Mouse (Mus musculus) kidney, postnatal 0 days (tissue): ENCODE results near the gene Hsp90ab1. TPM values are rescaled to one million over a fixed set of nuclear protein-coding genes. Genes with fewer than 3 reads are reported as not detected.

Experiments used
- ATAC-seq: fragments of 200-750 bp; cut with Nextera tagmentation; replicated peaks from 2 replicates; pipeline ENCODE4 v1.8.0; 2017; ENCODE audit warnings: low read depth, moderate number of reproducible peaks, moderate TSS enrichment, moderate library complexity; ENCODE audit not compliant: low FRiP score
- DNase-seq: peaks from one replicate; pipeline ENCODE4 v3.0.0-alpha.2; 2016; ENCODE audit warnings: low spot score
- H3K27ac ChIP-seq: fragments of 300-500 bp; sonication (generic); 2 replicates; pipeline ENCODE4 v1.5.1; 2014; ENCODE audit warnings: mild to moderate bottlenecking
- H3K27me3 ChIP-seq: fragments of 300-500 bp; sonication (generic); 2 replicates; pipeline ENCODE4 v1.6.1; 2014; ENCODE audit warnings: low read length, mixed read lengths; ENCODE audit not compliant: insufficient read depth
- H3K36me3 ChIP-seq: fragments of 300-500 bp; sonication (generic); 2 replicates; pipeline ENCODE4 v1.6.1; 2014; ENCODE audit warnings: low read length, mixed read lengths; ENCODE audit not compliant: insufficient read depth
- H3K4me1 ChIP-seq: fragments of 300-500 bp; sonication (generic); replicated peaks from 2 replicates; pipeline ENCODE4 v1.6.1; 2014; ENCODE audit warnings: antibody characterized with exemption, low read length, mixed read lengths; ENCODE audit not compliant: insufficient read depth
- H3K4me2 ChIP-seq: fragments of 300-500 bp; sonication (generic); 2 replicates; pipeline ENCODE4 v1.6.1; 2014; ENCODE audit warnings: mild to moderate bottlenecking, low read length, moderate library complexity, mixed read lengths
- H3K4me3 ChIP-seq: fragments of 300-500 bp; sonication (generic); replicated peaks from 2 replicates; pipeline ENCODE4 v1.5.1; 2014; ENCODE audit warnings: low read depth, low read length
- H3K9ac ChIP-seq: fragments of 300-500 bp; sonication (generic); 2 replicates; pipeline ENCODE4 v1.6.1; 2014; ENCODE audit warnings: low read depth, low read length
- H3K9me3 ChIP-seq: fragments of 300-500 bp; sonication (generic); replicated peaks from 2 replicates; pipeline ENCODE4 v1.6.1; 2016; ENCODE audit warnings: low read length, inconsistent platforms, mixed read lengths
- CTCF ChIP-seq: IDR thresholded peaks from 2 replicates; pipeline ENCODE4 v1.5.1; 2016; ENCODE audit warnings: antibody characterized with exemption, low read depth, mild to moderate bottlenecking, moderate library complexity
- WGBS: fragments of 180-500 bp; shearing (Covaris S2); extraction: QIAGEN DNeasy Blood & Tissue Kit; methylation state at CpG from one replicate; pipeline ENCODE4 v1.1.7; 2014; 5-methylcytosine and 5-hydroxymethylcytosine counted together
- polyA plus RNA-seq: library from polyadenylated mRNA; unstranded; fragments of >200 nt; fragmentation: Nextera tagmentation; extraction: Ambion mirVana; gene quantifications from 2 replicates; pipeline ENCODE4 v1.2.1, GENCODE M21; 2015

Gene Hsp90ab1
- polyA plus RNA-seq, 1 experiment from 2014 or later, result 1,330 TPM

- 86% methylated on average over 12 of the region's 12 CpGs for WGBS
- H3K9me3 ChIP-seq, result no peaks in the 10 kb centered on the region
These were observed 4.1 kb downstream of the Hsp90ab1 start for GRCm38 (mm10) chr17:45568990-45569389.

GRCm38 (mm10) chr17:45567162-45567601, 5.9 kb downstream of the Hsp90ab1 start:
- H3K36me3 ChIP-seq, result peaks cover 61% of the 10 kb centered on the region
- H3K27ac ChIP-seq, result no peak overlapping the region
- H3K4me3 ChIP-seq, result no peak overlapping the region
- H3K9ac ChIP-seq, result no peak overlapping the region
- H3K4me1 ChIP-seq, result peaks cover 21% of the 10 kb centered on the region
- ATAC-seq, result no peak
- no peaks in the 10 kb centered on the region for H3K9me3 ChIP-seq
- TF ChIP-seq CTCF, result no peak
- H3K4me2 ChIP-seq, result no peak overlapping the region
- 35% methylated on average over 4 of the region's 4 CpGs for WGBS
- no peak for DNase-seq
- H3K27me3 ChIP-seq, result no peaks in the 10 kb centered on the region

More at GRCm38 (mm10) chr17:45568990-45569389, 4.1 kb downstream of the Hsp90ab1 start:
- no peak overlapping the region for H3K27ac ChIP-seq
- TF ChIP-seq CTCF, result no peak
- ATAC-seq, result no peak
- no peak for DNase-seq
- no peak overlapping the region for H3K4me2 ChIP-seq
- peaks cover 61% of the 10 kb centered on the region for H3K36me3 ChIP-seq
- no peak overlapping the region for H3K4me3 ChIP-seq
- H3K27me3 ChIP-seq, result no peaks in the 10 kb centered on the region
- peaks cover 21% of the 10 kb centered on the region for H3K4me1 ChIP-seq
- no peak overlapping the region for H3K9ac ChIP-seq

GRCm38 (mm10) chr17:45566360-45567161, 6.5 kb downstream of the Hsp90ab1 start:
- peaks cover 17% of the 10 kb centered on the region for H3K4me1 ChIP-seq
- H3K27me3 ChIP-seq, result no peaks in the 10 kb centered on the region
- H3K9ac ChIP-seq, result no peak overlapping the region
- no peak overlapping the region for H3K27ac ChIP-seq
- H3K36me3 ChIP-seq, result peaks cover 60% of the 10 kb centered on the region
- 61% methylated on average over 18 of the region's 18 CpGs for WGBS
- ATAC-seq (no peak), DNase-seq (no peak)
- H3K9me3 ChIP-seq, result no peaks in the 10 kb centered on the region
- H3K4me3 ChIP-seq, result no peak overlapping the region
- H3K4me2 ChIP-seq, result no peak overlapping the region
- TF ChIP-seq CTCF, result no peak

- 47% methylated on average over 1 of the region's 1 CpGs for WGBS
- H3K9me3 ChIP-seq, result no peaks in the 10 kb centered on the region
- no peak overlapping the region for H3K27ac ChIP-seq
- no peaks in the 10 kb centered on the region for H3K27me3 ChIP-seq
- no peak overlapping the region for H3K9ac ChIP-seq
- peaks cover 54% of the 10 kb centered on the region for H3K36me3 ChIP-seq
- peaks cover 16% of the 10 kb centered on the region for H3K4me1 ChIP-seq
- no peak for TF ChIP-seq CTCF
- no peak overlapping the region for H3K4me2 ChIP-seq
- no peak overlapping the region for H3K4me3 ChIP-seq
- ATAC-seq, result no peak
- no peak for DNase-seq
These were observed 7.1 kb downstream of the Hsp90ab1 start for GRCm38 (mm10) chr17:45566031-45566359.

GRCm38 (mm10) chr17:45565103-45565502, 8.0 kb downstream of the Hsp90ab1 start:
- peak overlapping the region; percentile 90; the same call in 1 of the 2 replicates for H3K27ac ChIP-seq
- no peaks in the 10 kb centered on the region for H3K27me3 ChIP-seq
- no peak for ATAC-seq
- peaks cover 15% of the 10 kb centered on the region for H3K4me1 ChIP-seq
- peak overlapping the region; percentile 88; the same call in 1 of the 2 replicates for H3K9ac ChIP-seq
- peak overlapping the region; percentile 88 for H3K4me3 ChIP-seq
- H3K9me3 ChIP-seq, result no peaks in the 10 kb centered on the region
- peak overlapping the region; percentile 96 for H3K4me2 ChIP-seq
- WGBS, result 92% methylated on average over 11 of the region's 11 CpGs
- TF ChIP-seq CTCF, result no peak
- peaks cover 49% of the 10 kb centered on the region for H3K36me3 ChIP-seq
- no peak for DNase-seq

GRCm38 (mm10) chr17:45564531-45565084, 8.5 kb downstream of the Hsp90ab1 start:
- H3K27ac ChIP-seq, result peak overlapping the region; percentile 90
- peak; percentile 35 for DNase-seq

More at GRCm38 (mm10) chr17:45564531-45565084, 8.5 kb downstream of the Hsp90ab1 start:
- TF ChIP-seq CTCF, result peak; percentile 14; the same call in 1 of the 2 replicates
- Histone ChIP-seq H3K4me1 (peaks cover 13% of the 10 kb centered on the region), H3K36me3 (peaks cover 44% of the 10 kb centered on the region), H3K27me3 (no peaks in the 10 kb centered on the region), H3K4me2 (peak overlapping the region; percentile 96), H3K9ac (peak overlapping the region; percentile 88), H3K9me3 (no peaks in the 10 kb centered on the region), H3K4me3 (peak overlapping the region; percentile 88)
- 6% methylated on average over 18 of the region's 18 CpGs for WGBS
- ATAC-seq, result peak; percentile 3
